Mouse (Mus musculus) mesoderm, embryonic 11.5 days (tissue): ENCODE results near the gene Tspyl4.

Experiments used
- DNase-seq: peaks from one replicate; pipeline ENCODE4 v3.0.0-alpha.2; 2012; ENCODE audit warnings: low read depth, low spot score

The Tspyl4 gene

GRCm38 (mm10) chr10:34320809-34321208 is 23.6 kb downstream of the Tspyl4 start:
- no peak for DNase-seq

DNA sequence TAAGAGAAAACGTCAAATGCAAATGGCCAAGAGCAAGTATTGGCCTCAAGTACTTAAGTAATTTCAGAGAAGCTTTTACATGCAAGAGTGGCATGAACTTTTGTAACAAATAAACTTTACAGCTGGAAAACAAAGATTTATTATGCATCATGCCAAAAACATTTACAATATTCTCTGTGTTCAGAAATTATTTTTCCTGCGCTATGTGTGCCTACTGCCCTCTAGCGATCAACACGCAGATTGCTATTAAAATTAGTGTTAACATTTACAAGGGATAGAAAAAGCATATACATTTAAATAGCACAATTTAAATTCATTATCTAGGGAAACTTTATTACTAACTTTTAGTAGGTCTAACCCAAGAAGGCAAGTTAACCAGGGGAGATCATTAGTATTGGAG is 29.5 kb downstream of the Tspyl4 start:
- peak; percentile 40 for DNase-seq

DNA sequence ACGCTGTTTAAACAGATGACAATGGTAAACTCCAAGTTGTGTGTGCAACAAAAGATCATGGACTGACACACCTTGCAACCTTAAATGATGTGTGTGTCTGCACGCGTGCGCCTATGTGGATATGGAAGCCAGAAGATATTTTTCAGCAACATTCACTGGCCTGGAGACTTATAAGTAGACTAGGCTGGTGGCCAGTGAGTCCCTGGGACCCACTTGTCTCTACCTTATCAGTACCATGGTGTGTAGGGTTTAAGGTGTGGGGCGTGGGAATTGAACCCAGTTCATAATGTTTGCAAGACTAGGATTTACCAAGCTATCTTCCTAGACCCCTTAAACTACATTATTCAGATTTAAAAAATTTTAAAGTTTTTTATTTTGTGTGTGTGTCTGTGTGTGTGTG is 29.9 kb downstream of the Tspyl4 start:
- no peak for DNase-seq

DNA sequence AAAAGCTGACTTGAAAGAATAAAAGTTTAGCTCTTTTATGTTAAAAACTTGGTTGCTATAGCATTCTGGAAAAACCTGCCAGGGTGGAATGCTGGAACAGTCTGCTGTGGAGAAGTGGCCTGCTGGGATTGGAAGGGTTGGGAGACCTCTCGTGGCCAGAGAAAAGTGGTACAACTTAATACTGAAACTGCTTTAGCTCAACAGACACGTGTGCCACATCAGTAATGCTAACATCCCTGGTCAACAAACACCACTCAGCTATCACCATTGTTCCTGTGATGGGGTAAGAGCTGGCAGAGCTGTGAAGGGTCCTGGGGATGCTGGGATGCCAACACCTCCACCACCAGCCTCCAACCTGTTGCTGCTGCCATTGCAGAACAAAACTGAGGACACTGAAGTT is 31.1 kb downstream of the Tspyl4 start:
- DNase-seq: peak; percentile 53

DNA sequence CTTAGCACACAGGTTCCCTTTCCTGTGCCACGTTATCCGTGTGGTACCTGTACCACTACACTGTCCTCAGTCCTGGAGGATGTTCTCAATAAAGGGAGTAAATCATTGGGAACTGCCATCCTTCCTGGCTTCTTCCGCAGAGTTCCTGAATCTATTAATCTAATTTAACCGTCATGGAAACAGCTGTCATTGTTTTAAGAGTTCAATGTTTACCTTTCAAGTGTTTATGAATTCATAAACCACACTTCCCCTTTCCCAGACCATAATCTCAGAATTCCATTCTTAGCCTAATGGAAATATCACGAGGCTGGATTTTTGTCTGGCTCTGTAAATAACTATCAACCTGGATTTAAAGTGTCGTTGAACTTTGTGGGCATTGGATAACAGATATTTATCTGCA is 43.8 kb downstream of the Tspyl4 start:
- DNase-seq: no peak

- no peak for DNase-seq
These were observed 44.6 kb downstream of the Tspyl4 start for GRCm38 (mm10) chr10:34341886-34342285.
